Mouse (Mus musculus) right cerebral cortex, postnatal 36 days (tissue): Measurements from ENCODE around the gene Dhx40.
"Not testable (repeated sequence)": the region's sequence is repeated elsewhere in the genome, so short reads cannot be mapped to it uniquely, and the experiment has no call there.

Experiments
- DNase-seq, 2 experiments: peaks; one replicate each; pipeline ENCODE4 v3.0.0; 2022; ENCODE audit warnings: low spot score in 2 of 2, mixed read lengths in 1 of 2

The Dhx40 gene

GRCm38 (mm10) chr11:86818928-86819327 is 11.4 kb upstream of the Dhx40 start:
- no peak for DNase-seq

GRCm38 (mm10) chr11:86816288-86816687 is 8.7 kb upstream of the Dhx40 start:
- DNase-seq: not testable (repeated sequence)

GRCm38 (mm10) chr11:86814481-86814880 is 6.9 kb upstream of the Dhx40 start:
- not testable (repeated sequence) for DNase-seq

GRCm38 (mm10) chr11:86813256-86813655 is 5.7 kb upstream of the Dhx40 start:
- DNase-seq: not testable (repeated sequence)

- DNase-seq: no peak
These were observed 3.7 kb upstream of the Dhx40 start for GRCm38 (mm10) chr11:86811326-86811630.

- no peak for DNase-seq
These were observed 3.2 kb upstream of the Dhx40 start for GRCm38 (mm10) chr11:86810572-86811325.

GRCm38 (mm10) chr11:86809828-86810227 is 2.3 kb upstream of the Dhx40 start:
- DNase-seq: no peak

- peak; percentile 43 to 50 for DNase-seq
These were observed 507 bp downstream of the Dhx40 start for GRCm38 (mm10) chr11:86807001-86807477.

GRCm38 (mm10) chr11:86794161-86794560 is 13.4 kb downstream of the Dhx40 start:
- DNase-seq: no peak

GRCm38 (mm10) chr11:86787436-86787835 is 20.1 kb downstream of the Dhx40 start:
- not testable (repeated sequence) for DNase-seq

- DNase-seq: no peak
These were observed 21.8 kb downstream of the Dhx40 start for GRCm38 (mm10) chr11:86785767-86786166.

GRCm38 (mm10) chr11:86769884-86770283 is 37.7 kb downstream of the Dhx40 start:
- no peak for DNase-seq

GRCm38 (mm10) chr11:86764501-86764900 is 43.0 kb downstream of the Dhx40 start:
- DNase-seq: no peak

- DNase-seq: not testable (repeated sequence)
These were observed 44.4 kb downstream of the Dhx40 start for GRCm38 (mm10) chr11:86763127-86763526.

- no peak for DNase-seq
These were observed 47.2 kb downstream of the Dhx40 start for GRCm38 (mm10) chr11:86760357-86760756.

- DNase-seq: no peak
These were observed 47.7 kb downstream of the Dhx40 start for GRCm38 (mm10) chr11:86759886-86760285.

- DNase-seq: no peak
These were observed 48.3 kb downstream of the Dhx40 start for GRCm38 (mm10) chr11:86759226-86759625.

GRCm38 (mm10) chr11:86758559-86758958 is 49.0 kb downstream of the Dhx40 start:
- DNase-seq: no peak

- DNase-seq: peak; percentile 92 to 94
These were observed 49.8 kb downstream of the Dhx40 start, which contains the start of gene Cltc for GRCm38 (mm10) chr11:86757480-86758371. TSS of gene Cltc (minus strand) at chr11:86757565.

- DNase-seq: no peak
These were observed 50.4 kb downstream of the Dhx40 start for GRCm38 (mm10) chr11:86757142-86757479.

GRCm38 (mm10) chr11:86756156-86757141 is 51.1 kb downstream of the Dhx40 start:
- peak; percentile 52 to 53 for DNase-seq
